Mouse (Mus musculus): ENCODE measurements around the gene Srpx. TPM values are rescaled to one million over a fixed set of nuclear protein-coding genes. Genes with fewer than 3 reads are reported as not detected.

Gene Srpx
- total RNA-seq, 1 experiment, result 0.36 TPM

- H3K9ac ChIP-seq (ENCODE audit: insufficient read depth, low read depth, low read length, poor library complexity, severe bottlenecking), result no peak overlapping the region
- H3K4me1 ChIP-seq (ENCODE audit: control insufficient read depth in 2 of 2, insufficient read depth in 2 of 2, low read length in 2 of 2, poor library complexity in 1 of 2), result no peaks in the 10 kb centered on the region
- DNase-seq (ENCODE audit: low read depth, low spot score), result no peak
- TF ChIP-seq ZC3H11A (IDR thresholded peaks at IDR 0.05; ENCODE audit: borderline replicate concordance, low read depth, low read length) (no peak), CHD2 (IDR thresholded peaks at IDR 0.05; ENCODE audit: low read depth, low read length) (no peak), MAFK (IDR thresholded peaks at IDR 0.05; ENCODE audit: insufficient read depth, low read depth, low read length) (no peak)
- H3K4me3 ChIP-seq (ENCODE audit: insufficient read depth in 1 of 2, low read depth in 1 of 2, low read length in 2 of 2, poor library complexity in 1 of 2, severe bottlenecking in 1 of 2), result no peak overlapping the region
- no peak overlapping the region for H3K27ac ChIP-seq (ENCODE audit: insufficient read depth, low read depth, low read length, poor library complexity, severe bottlenecking)
- no peaks in the 10 kb centered on the region for H3K9me3 ChIP-seq (ENCODE audit: control insufficient read depth, insufficient read depth, low read depth, low read length)
- in situ Hi-C loops (cut with MboI; ENCODE audit: low sequenced_read_pairs in 2 of 2, unreplicated experiment in 2 of 2), result no loop called here
- H3K36me3 ChIP-seq (ENCODE audit: control insufficient read depth, insufficient read depth, low read length, poor library complexity, severe bottlenecking), result no peaks in the 10 kb centered on the region
Measured at GRCm38 (mm10) chrX:10007675-10008270, 109.7 kb downstream of the Srpx start.

- no peaks in the 10 kb centered on the region for H3K4me1 ChIP-seq (ENCODE audit: control insufficient read depth in 2 of 2, insufficient read depth in 2 of 2, low read length in 2 of 2, poor library complexity in 1 of 2)
- H3K27ac ChIP-seq (ENCODE audit: insufficient read depth, low read depth, low read length, poor library complexity, severe bottlenecking), result no peak overlapping the region
- no peak overlapping the region for H3K9ac ChIP-seq (ENCODE audit: insufficient read depth, low read depth, low read length, poor library complexity, severe bottlenecking)
- in situ Hi-C loops (cut with MboI; ENCODE audit: low sequenced_read_pairs in 2 of 2, unreplicated experiment in 2 of 2), result no loop called here
- TF ChIP-seq ZC3H11A (IDR thresholded peaks at IDR 0.05; ENCODE audit: borderline replicate concordance, low read depth, low read length) (no peak), CHD2 (IDR thresholded peaks at IDR 0.05; ENCODE audit: low read depth, low read length) (no peak), MAFK (IDR thresholded peaks at IDR 0.05; ENCODE audit: insufficient read depth, low read depth, low read length) (no peak), HCFC1 (IDR thresholded peaks at IDR 0.05; ENCODE audit: borderline replicate concordance, insufficient read depth, low read length) (no peak), ZNF384 (IDR thresholded peaks at IDR 0.05; ENCODE audit: low read depth, low read length) (no peak)
- no peak overlapping the region for H3K4me3 ChIP-seq (ENCODE audit: insufficient read depth in 1 of 2, low read depth in 1 of 2, low read length in 2 of 2, poor library complexity in 1 of 2, severe bottlenecking in 1 of 2)
- no peaks in the 10 kb centered on the region for H3K9me3 ChIP-seq (ENCODE audit: control insufficient read depth, insufficient read depth, low read depth, low read length)
- H3K36me3 ChIP-seq (ENCODE audit: control insufficient read depth, insufficient read depth, low read length, poor library complexity, severe bottlenecking), result no peaks in the 10 kb centered on the region
- DNase-seq (ENCODE audit: low read depth, low spot score), result no peak
Measured at GRCm38 (mm10) chrX:10005946-10006345, 111.6 kb downstream of the Srpx start.

- H3K9ac ChIP-seq (ENCODE audit: insufficient read depth, low read depth, low read length, poor library complexity, severe bottlenecking), result no peak overlapping the region
- TF ChIP-seq ZNF384 (IDR thresholded peaks at IDR 0.05; ENCODE audit: low read depth, low read length) (no peak), MAFK (IDR thresholded peaks at IDR 0.05; ENCODE audit: insufficient read depth, low read depth, low read length) (no peak), ZC3H11A (IDR thresholded peaks at IDR 0.05; ENCODE audit: borderline replicate concordance, low read depth, low read length) (no peak), CHD2 (IDR thresholded peaks at IDR 0.05; ENCODE audit: low read depth, low read length) (no peak), HCFC1 (IDR thresholded peaks at IDR 0.05; ENCODE audit: borderline replicate concordance, insufficient read depth, low read length) (no peak)
- in situ Hi-C loops (cut with MboI; ENCODE audit: low sequenced_read_pairs in 2 of 2, unreplicated experiment in 2 of 2), result no loop called here
Measured at GRCm38 (mm10) chrX:10000718-10001117, 116.8 kb downstream of the Srpx start.

More at GRCm38 (mm10) chrX:10000718-10001117, 116.8 kb downstream of the Srpx start:
- H3K4me3 ChIP-seq (ENCODE audit: insufficient read depth in 1 of 2, low read depth in 1 of 2, low read length in 2 of 2, poor library complexity in 1 of 2, severe bottlenecking in 1 of 2), result no peak overlapping the region
- no peaks in the 10 kb centered on the region for H3K9me3 ChIP-seq (ENCODE audit: control insufficient read depth, insufficient read depth, low read depth, low read length)
- H3K4me1 ChIP-seq (ENCODE audit: control insufficient read depth in 2 of 2, insufficient read depth in 2 of 2, low read length in 2 of 2, poor library complexity in 1 of 2), result no peaks in the 10 kb centered on the region
- no peak for DNase-seq (ENCODE audit: low read depth, low spot score)
- no peaks in the 10 kb centered on the region for H3K36me3 ChIP-seq (ENCODE audit: control insufficient read depth, insufficient read depth, low read length, poor library complexity, severe bottlenecking)
- no peak overlapping the region for H3K27ac ChIP-seq (ENCODE audit: insufficient read depth, low read depth, low read length, poor library complexity, severe bottlenecking)

Other genes starting within 250 kb of the Srpx start
- 0.32 and 1.9 TPM in 2 replicates for gene Sytl5, start 232.1 kb downstream of the Srpx start, total RNA-seq (2012; rRNA removed)
- gene Rpgr, start 99.2 kb upstream of the Srpx start, total RNA-seq (2012; rRNA removed), result 5.0 and 5.1 TPM in 2 replicates
- not detected in 2 replicates for gene Otc, start 134.6 kb upstream of the Srpx start, total RNA-seq (2012; rRNA removed)